Mouse (Mus musculus): ENCODE measurements around the gene Rundc3b.

Rundc3b gene

DNA sequence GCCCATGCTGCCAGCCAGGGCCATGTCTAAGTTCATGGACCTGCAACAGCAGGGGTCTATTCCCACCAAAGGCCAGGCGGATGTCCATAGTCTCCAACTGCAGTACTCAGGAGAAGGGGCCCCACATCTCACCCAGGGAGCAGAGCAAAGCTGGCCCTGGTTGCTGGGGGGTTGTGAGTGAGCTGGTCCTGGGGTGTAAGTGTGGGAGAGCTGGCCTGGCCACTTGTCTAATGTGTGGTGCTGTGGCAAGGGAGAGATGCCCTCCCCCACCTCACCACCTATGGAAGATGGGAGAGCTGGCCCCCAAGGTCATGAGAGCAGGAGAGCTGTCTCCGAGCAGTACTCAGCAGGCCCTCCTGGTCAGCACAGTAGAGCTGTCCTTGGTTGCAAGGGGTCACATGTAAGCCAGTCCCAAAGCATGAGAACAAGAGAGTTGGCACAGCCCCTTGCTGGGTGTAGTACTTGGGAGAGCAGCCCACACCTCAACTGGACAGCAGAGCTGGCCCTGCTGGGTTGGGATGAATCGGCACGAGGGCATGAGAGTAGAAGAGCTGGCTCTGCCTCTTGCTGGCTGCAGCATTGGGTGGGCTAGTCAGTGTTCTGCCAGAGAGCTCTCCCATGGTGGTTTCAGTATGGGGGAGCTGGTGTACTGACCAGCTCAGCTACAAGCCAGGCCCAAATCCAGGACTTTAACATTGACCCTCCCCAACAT, 134.6 kb downstream of the Rundc3b start:
- no peak for DNase-seq

DNA sequence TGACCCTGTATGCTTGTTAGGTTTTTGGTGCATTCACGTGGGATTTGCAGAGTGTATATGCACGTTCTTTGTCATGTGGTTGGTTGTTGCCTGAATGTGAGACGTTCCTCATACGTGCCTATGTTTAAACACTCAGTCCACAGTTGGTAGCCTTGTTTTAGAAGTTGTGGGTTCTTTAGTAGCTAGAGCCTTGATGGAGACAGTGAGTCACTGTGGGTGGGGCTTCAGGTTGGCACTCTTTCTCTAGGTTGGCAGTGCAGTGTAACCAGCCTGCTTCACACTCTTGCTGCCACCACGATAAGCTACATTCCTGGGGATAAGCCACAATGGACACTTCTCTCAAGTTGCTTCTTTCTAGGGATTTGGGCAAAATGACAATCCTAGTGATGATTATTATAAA, 166.2 kb downstream of the Rundc3b start:
- no peak for DNase-seq

- no peak for DNase-seq
These were observed 167.2 kb downstream of the Rundc3b start for GRCm38 (mm10) chr5:8455565-8455964.
